Mouse (Mus musculus) embryonic fibroblast, embryonic 13.5 days (primary cell): ENCODE results near the gene Tbc1d1.

Experiments
- CTCF ChIP-seq: IDR thresholded peaks from 2 replicates; pipeline ENCODE4 v1.5.1; 2011; ENCODE audit warnings: mild to moderate bottlenecking, control low read depth, low read length, moderate library complexity, borderline replicate concordance; ENCODE audit not compliant: insufficient read depth
- POLR2A ChIP-seq: IDR thresholded peaks from 2 replicates; pipeline ENCODE4 v1.6.1; 2011; ENCODE audit warnings: low read depth, mild to moderate bottlenecking, control low read depth, low read length, moderate library complexity

DNA sequence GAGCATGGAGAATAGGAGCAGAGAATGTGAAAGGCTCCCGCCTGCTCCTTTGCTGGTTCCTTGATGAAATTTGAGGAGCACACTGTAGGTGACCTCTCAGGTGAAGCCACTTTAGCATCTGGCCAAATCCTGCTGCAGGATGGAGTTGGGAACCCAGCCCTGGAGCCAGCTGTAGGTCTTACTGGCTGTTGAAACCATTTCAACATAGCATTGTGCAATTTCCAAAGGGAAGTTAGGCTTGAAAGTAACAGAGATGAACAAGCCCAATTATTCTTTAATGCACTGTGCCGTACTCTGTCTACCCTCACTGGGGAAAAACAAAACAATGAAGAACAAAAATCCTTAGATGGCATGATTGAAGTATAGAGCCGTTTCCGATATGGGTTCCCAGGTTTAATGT is 22.2 kb upstream of the Tbc1d1 start:
- TF ChIP-seq POLR2A (no peak), CTCF (no peak)
